Mouse (Mus musculus): ENCODE measurements around the gene Cd79b. TPM values are rescaled to one million over a fixed set of nuclear protein-coding genes. Genes with fewer than 3 reads are reported as not detected.

Gene Cd79b
- polyA plus RNA-seq, 1 experiment from 2014 or later = 0.65 TPM

- Histone ChIP-seq H3K4me2 (ENCODE audit: low read length) (no peak overlapping the region), H3K4me1 (replicated peaks; ENCODE audit: control insufficient read depth, insufficient read depth, low read length) (no peaks in the 10 kb centered on the region; the same call in 1 of the 2 replicates), H3K9me3 (ENCODE audit: control insufficient read depth, low read length) (no peaks in the 10 kb centered on the region), H3K27me3 (replicated peaks; ENCODE audit: control insufficient read depth, insufficient read depth, low read length) (no peaks in the 10 kb centered on the region), H3K4me3 (replicated peaks; ENCODE audit: low read length) (no peak overlapping the region), H3K9ac (replicated peaks; ENCODE audit: low read depth, low read length) (no peak overlapping the region), H3K36me3 (ENCODE audit: control insufficient read depth, insufficient read depth) (no peaks in the 10 kb centered on the region), H3K27ac (ENCODE audit: low read length) (no peak overlapping the region)
- WGBS = 93% methylated on average over 7 of the region's 7 CpGs
- no peak for ATAC-seq
These were observed 28.4 kb downstream of the Cd79b start for GRCm38 (mm10) chr11:106286206-106286605.

GRCm38 (mm10) chr11:106284126-106284525 lies 30.4 kb downstream of the Cd79b start:
- Histone ChIP-seq H3K9ac (replicated peaks; ENCODE audit: low read depth, low read length) (no peak overlapping the region), H3K27ac (ENCODE audit: low read length) (no peak overlapping the region), H3K4me2 (ENCODE audit: low read length) (no peak overlapping the region), H3K4me1 (replicated peaks; ENCODE audit: control insufficient read depth, insufficient read depth, low read length) (no peaks in the 10 kb centered on the region; the same call in 1 of the 2 replicates), H3K9me3 (ENCODE audit: control insufficient read depth, low read length) (no peaks in the 10 kb centered on the region), H3K27me3 (replicated peaks; ENCODE audit: control insufficient read depth, insufficient read depth, low read length) (no peaks in the 10 kb centered on the region), H3K36me3 (ENCODE audit: control insufficient read depth, insufficient read depth) (no peaks in the 10 kb centered on the region), H3K4me3 (replicated peaks; ENCODE audit: low read length) (no peak overlapping the region)
- no peak for ATAC-seq
- WGBS = 72% methylated on average over 8 of the region's 8 CpGs

GRCm38 (mm10) chr11:106283371-106283770 lies 31.2 kb downstream of the Cd79b start:
- Histone ChIP-seq H3K4me1 (replicated peaks; ENCODE audit: control insufficient read depth, insufficient read depth, low read length) (no peaks in the 10 kb centered on the region; the same call in 1 of the 2 replicates), H3K9me3 (ENCODE audit: control insufficient read depth, low read length) (no peaks in the 10 kb centered on the region), H3K9ac (replicated peaks; ENCODE audit: low read depth, low read length) (no peak overlapping the region), H3K27me3 (replicated peaks; ENCODE audit: control insufficient read depth, insufficient read depth, low read length) (no peaks in the 10 kb centered on the region), H3K27ac (ENCODE audit: low read length) (no peak overlapping the region), H3K36me3 (ENCODE audit: control insufficient read depth, insufficient read depth) (no peaks in the 10 kb centered on the region), H3K4me3 (replicated peaks; ENCODE audit: low read length) (no peak overlapping the region), H3K4me2 (ENCODE audit: low read length) (no peak overlapping the region)
- no peak for ATAC-seq
- 81% methylated on average over 4 of the region's 4 CpGs for WGBS

GRCm38 (mm10) chr11:106282452-106282851 lies 32.1 kb downstream of the Cd79b start:
- H3K4me3 ChIP-seq (replicated peaks; ENCODE audit: low read length) = no peak overlapping the region
- no peak for ATAC-seq
- no peaks in the 10 kb centered on the region; the same call in 1 of the 2 replicates for H3K4me1 ChIP-seq (replicated peaks; ENCODE audit: control insufficient read depth, insufficient read depth, low read length)
- no peaks in the 10 kb centered on the region for H3K27me3 ChIP-seq (replicated peaks; ENCODE audit: control insufficient read depth, insufficient read depth, low read length)
- H3K27ac ChIP-seq (ENCODE audit: low read length) = no peak overlapping the region
- H3K9ac ChIP-seq (replicated peaks; ENCODE audit: low read depth, low read length) = no peak overlapping the region
- WGBS = 87% methylated on average over 6 of the region's 6 CpGs
- no peaks in the 10 kb centered on the region for H3K36me3 ChIP-seq (ENCODE audit: control insufficient read depth, insufficient read depth)
- H3K4me2 ChIP-seq (ENCODE audit: low read length) = no peak overlapping the region
- no peaks in the 10 kb centered on the region for H3K9me3 ChIP-seq (ENCODE audit: control insufficient read depth, low read length)

DNA sequence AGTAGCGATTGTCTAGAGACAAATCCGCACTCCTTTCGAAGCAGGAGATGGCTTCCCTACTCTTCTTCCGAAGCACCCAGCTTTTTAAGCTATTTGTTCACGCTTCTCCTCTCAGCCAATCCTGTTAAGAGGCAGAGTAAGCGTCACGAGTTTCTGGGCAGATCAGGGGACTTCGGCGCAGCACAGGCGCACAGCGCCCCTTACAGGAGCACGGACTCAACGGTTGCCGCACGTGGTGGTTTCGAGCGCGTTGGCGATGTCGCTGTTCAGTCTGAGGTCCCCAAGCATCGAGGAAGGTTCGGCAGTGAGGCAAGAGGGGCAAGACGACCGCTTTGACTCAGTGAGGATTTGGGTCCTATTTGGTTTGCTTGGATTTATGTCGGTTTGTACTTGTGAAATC lies 38.1 kb downstream of the Cd79b start, which contains the start of gene Tcam1:
Gene Tcam1 (plus strand): TSS at position 219 of the 400 bp plus-strand sequence.
- Histone ChIP-seq H3K4me1 (replicated peaks; ENCODE audit: control insufficient read depth, insufficient read depth, low read length) (peaks cover 15% of the 10 kb centered on the region), H3K4me3 (replicated peaks; ENCODE audit: low read length) (peak within 1 kb of the TSS; percentile 24), H3K27ac (ENCODE audit: low read length) (no peak within 1 kb of the TSS), H3K4me2 (ENCODE audit: low read length) (peak within 1 kb of the TSS; percentile 53), H3K36me3 (ENCODE audit: control insufficient read depth, insufficient read depth) (no peaks in the 10 kb centered on the region), H3K9ac (replicated peaks; ENCODE audit: low read depth, low read length) (no peak within 1 kb of the TSS; the same call in 1 of the 2 replicates), H3K27me3 (replicated peaks; ENCODE audit: control insufficient read depth, insufficient read depth, low read length) (no peaks in the 10 kb centered on the region), H3K9me3 (ENCODE audit: control insufficient read depth, low read length) (no peaks in the 10 kb centered on the region)
- 10% methylated on average over 25 of the region's 25 CpGs for WGBS
- ATAC-seq = peak; percentile 60

DNA sequence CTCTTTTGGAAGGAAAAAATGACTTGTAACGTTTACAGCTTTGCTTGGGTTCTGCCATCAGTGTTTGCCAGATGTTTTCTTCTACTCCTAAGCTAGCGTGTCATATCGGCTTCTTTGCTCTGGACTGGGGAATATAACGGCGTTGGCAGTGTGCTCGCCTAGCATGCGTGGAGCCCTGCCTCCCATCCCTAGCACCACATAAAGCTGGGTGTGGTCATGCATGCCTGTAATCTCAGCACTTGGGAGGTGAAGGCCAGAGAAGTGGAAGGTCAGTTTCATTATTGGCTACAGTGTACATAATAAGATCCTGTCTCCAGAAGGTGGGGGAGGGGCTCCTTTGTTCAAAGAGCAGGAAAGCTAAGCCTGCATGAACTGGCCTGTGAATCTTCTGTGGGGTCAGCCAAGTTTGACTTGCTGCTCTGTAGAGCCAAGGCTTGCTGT lies 39.6 kb downstream of the Cd79b start:
- Histone ChIP-seq H3K4me1 (replicated peaks; ENCODE audit: control insufficient read depth, insufficient read depth, low read length) (peaks cover 22% of the 10 kb centered on the region), H3K9me3 (ENCODE audit: control insufficient read depth, low read length) (no peaks in the 10 kb centered on the region), H3K9ac (replicated peaks; ENCODE audit: low read depth, low read length) (no peak overlapping the region), H3K27ac (ENCODE audit: low read length) (no peak overlapping the region), H3K4me2 (ENCODE audit: low read length) (no peak overlapping the region), H3K27me3 (replicated peaks; ENCODE audit: control insufficient read depth, insufficient read depth, low read length) (no peaks in the 10 kb centered on the region), H3K4me3 (replicated peaks; ENCODE audit: low read length) (no peak overlapping the region), H3K36me3 (ENCODE audit: control insufficient read depth, insufficient read depth) (no peaks in the 10 kb centered on the region)
- 89% methylated on average over 7 of the region's 7 CpGs for WGBS
- no peak for ATAC-seq

DNA sequence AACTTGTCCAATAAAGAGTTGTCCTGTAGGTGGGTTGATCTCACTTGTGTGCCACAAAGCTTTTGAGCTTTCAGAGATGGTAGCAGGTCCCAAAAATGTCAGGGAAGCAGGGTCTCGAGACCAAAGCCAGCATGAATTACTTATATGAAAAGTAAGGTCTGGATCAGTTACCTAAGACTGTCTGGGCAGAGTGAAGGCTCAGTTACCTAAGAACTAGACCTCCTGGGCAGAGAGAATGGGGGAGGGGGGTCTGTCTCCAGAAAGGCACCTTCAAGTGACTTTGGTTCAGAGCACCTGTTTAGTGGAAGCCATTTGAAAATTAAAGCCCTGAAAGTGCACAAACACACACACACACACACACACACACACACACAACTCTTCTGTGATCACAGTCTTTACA lies 40.2 kb downstream of the Cd79b start:
- H3K9me3 ChIP-seq (ENCODE audit: control insufficient read depth, low read length) = no peaks in the 10 kb centered on the region
- no peak overlapping the region for H3K27ac ChIP-seq (ENCODE audit: low read length)
- peaks cover 22% of the 10 kb centered on the region for H3K4me1 ChIP-seq (replicated peaks; ENCODE audit: control insufficient read depth, insufficient read depth, low read length)
- H3K4me2 ChIP-seq (ENCODE audit: low read length) = no peak overlapping the region
- H3K27me3 ChIP-seq (replicated peaks; ENCODE audit: control insufficient read depth, insufficient read depth, low read length) = no peaks in the 10 kb centered on the region
- ATAC-seq = no peak
- no peaks in the 10 kb centered on the region for H3K36me3 ChIP-seq (ENCODE audit: control insufficient read depth, insufficient read depth)
- no peak overlapping the region for H3K4me3 ChIP-seq (replicated peaks; ENCODE audit: low read length)
- H3K9ac ChIP-seq (replicated peaks; ENCODE audit: low read depth, low read length) = no peak overlapping the region
- WGBS = 98% methylated on average over 1 of the region's 1 CpGs

- Histone ChIP-seq H3K27ac (ENCODE audit: low read length) (no peak overlapping the region), H3K4me2 (ENCODE audit: low read length) (no peak overlapping the region), H3K4me1 (replicated peaks; ENCODE audit: control insufficient read depth, insufficient read depth, low read length) (peaks cover 27% of the 10 kb centered on the region), H3K36me3 (ENCODE audit: control insufficient read depth, insufficient read depth) (no peaks in the 10 kb centered on the region), H3K27me3 (replicated peaks; ENCODE audit: control insufficient read depth, insufficient read depth, low read length) (no peaks in the 10 kb centered on the region), H3K9me3 (ENCODE audit: control insufficient read depth, low read length) (no peaks in the 10 kb centered on the region), H3K9ac (replicated peaks; ENCODE audit: low read depth, low read length) (no peak overlapping the region), H3K4me3 (replicated peaks; ENCODE audit: low read length) (no peak overlapping the region)
- WGBS = 96% methylated on average over 6 of the region's 6 CpGs
- no peak for ATAC-seq
These were observed 40.8 kb downstream of the Cd79b start for GRCm38 (mm10) chr11:106273811-106274210.

- Histone ChIP-seq H3K4me1 (replicated peaks; ENCODE audit: control insufficient read depth, insufficient read depth, low read length) (peaks cover 32% of the 10 kb centered on the region), H3K4me3 (replicated peaks; ENCODE audit: low read length) (peak overlapping the region; percentile 85), H3K36me3 (ENCODE audit: control insufficient read depth, insufficient read depth) (no peaks in the 10 kb centered on the region), H3K9ac (replicated peaks; ENCODE audit: low read depth, low read length) (peak overlapping the region; percentile 55), H3K27ac (ENCODE audit: low read length) (peak overlapping the region; percentile 55; the same call in 1 of the 2 replicates), H3K4me2 (ENCODE audit: low read length) (peak overlapping the region; percentile 77), H3K9me3 (ENCODE audit: control insufficient read depth, low read length) (no peaks in the 10 kb centered on the region), H3K27me3 (replicated peaks; ENCODE audit: control insufficient read depth, insufficient read depth, low read length) (no peaks in the 10 kb centered on the region)
- peak; percentile 11; the same call in 1 of the 2 replicates for ATAC-seq
- 19% methylated on average over 16 of the region's 16 CpGs for WGBS
These were observed 41.3 kb downstream of the Cd79b start for GRCm38 (mm10) chr11:106273311-106273684.

Measured in forebrain, embryonic 16.5 days (tissue).